Mouse (Mus musculus) urinary bladder, postnatal 14 days (tissue): ENCODE results near the gene Hc.

Source experiments
- DNase-seq: peaks from one replicate; pipeline ENCODE4 v3.0.0; 2021; ENCODE audit warnings: low spot score

Hc gene

GRCm38 (mm10) chr2:35057243-35057642 is 4.0 kb downstream of the Hc start:
- DNase-seq = no peak

GRCm38 (mm10) chr2:35048851-35049250 is 12.4 kb downstream of the Hc start:
- DNase-seq = peak; percentile 22

GRCm38 (mm10) chr2:35044956-35045355 is 16.3 kb downstream of the Hc start:
- DNase-seq = peak; percentile 15

DNA sequence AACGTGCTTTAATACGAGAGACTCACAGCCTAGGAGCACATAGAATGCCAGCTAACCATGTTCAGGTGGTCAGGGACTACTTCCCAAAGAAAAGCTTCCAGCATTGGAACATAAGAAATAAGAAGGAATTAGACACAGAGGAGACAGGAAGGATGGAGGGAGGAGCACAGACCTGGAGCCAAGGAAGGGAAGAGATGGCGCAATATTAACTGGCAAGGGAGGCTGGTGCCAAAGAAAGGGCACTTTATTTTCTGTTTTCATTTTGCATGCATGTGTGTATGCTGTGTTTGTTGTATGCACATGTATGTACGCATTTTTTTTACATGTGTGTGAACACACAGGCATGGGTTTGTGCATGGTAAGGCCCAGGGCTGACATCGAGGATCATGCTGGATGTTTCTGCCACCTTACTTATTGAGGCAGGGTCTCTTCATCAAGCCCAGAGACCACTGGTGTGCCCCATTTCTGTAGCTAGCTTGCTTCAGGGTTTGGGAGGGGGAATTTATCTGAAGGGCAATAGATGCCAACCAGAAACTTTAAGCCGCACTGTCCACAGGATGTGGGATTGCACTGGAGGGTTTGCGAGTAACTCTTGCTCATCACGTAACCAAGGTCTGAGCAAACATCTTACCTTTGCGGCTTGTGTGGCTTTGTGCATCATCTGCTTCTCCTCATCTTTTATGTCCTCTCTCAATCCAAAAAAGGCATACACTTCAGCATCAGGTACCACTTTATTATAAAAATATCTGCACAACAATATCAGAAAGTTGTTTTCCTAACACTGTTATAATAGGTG is 22.5 kb downstream of the Hc start:
- no peak for DNase-seq

DNA sequence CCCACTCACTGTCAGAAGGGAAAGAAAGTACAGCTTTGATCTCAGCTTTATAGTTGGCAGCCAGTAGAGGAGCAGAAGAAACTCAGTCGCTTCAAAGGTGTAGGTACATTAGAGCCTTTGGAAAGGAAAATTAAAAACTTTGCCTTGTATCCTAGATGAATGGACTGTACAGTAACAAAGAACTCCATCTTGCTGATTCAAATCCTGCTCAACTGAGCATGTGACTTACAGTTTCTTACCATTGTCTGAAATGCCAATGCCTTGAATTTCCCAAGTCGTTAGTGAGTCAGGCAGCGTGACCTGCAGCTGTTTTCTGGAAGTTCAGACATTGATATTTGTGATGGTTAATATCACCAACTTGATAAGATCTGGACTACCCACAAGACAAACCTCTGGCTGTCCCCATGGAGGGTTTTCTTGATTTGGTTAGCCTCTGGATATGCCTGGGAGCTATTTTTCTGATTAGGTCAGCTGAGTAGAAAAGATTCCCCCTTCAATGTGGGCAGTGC is 36.5 kb downstream of the Hc start:
- no peak for DNase-seq

GRCm38 (mm10) chr2:35021806-35022205 is 39.4 kb downstream of the Hc start:
- DNase-seq = no peak

GRCm38 (mm10) chr2:35015861-35016260 is 45.4 kb downstream of the Hc start:
- DNase-seq = no peak

- DNase-seq = no peak
Measured at GRCm38 (mm10) chr2:35011649-35012048, 49.6 kb downstream of the Hc start.

DNA sequence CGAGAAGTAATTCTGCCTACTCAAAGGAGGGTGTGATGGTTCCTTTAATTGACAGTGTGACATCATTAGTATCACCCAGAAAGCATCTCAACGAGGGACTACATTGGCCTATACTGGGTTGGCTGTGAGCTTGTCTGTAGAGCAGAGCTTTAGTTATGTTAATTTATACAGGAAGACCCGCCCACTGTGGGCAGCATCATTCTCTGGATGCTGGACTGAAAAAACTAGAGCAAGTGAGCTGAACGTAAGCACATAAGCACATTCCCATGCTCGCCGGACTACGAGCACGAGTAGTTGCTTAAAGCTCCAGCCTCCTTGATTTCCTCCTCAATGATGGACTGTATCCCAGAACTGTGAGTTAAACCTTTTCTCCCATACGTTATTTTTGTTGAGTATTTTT is 62.3 kb downstream of the Hc start:
- no peak for DNase-seq

DNA sequence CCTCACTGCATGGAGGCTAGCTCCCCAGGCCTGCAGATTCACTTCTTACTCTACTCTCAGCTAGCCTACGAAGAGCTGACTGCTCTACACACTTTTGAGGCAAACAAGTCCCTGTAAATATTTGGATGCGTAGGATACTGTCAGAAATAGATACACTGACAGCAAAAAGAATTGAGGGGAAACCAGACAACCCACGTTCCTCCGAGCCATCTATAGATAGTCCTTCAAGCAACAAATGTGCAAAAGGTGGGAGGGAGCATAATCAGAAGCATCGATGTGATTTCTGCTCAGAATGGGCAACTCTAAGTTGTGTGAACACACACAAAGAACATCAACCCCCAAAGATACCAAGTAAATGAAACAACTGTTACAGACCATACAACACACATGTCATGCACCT is 64.7 kb downstream of the Hc start:
- no peak for DNase-seq

- no peak for DNase-seq
Measured at GRCm38 (mm10) chr2:34993696-34994356, 67.4 kb downstream of the Hc start.

GRCm38 (mm10) chr2:34992729-34993695 is 68.2 kb downstream of the Hc start:
- no peak for DNase-seq

DNA sequence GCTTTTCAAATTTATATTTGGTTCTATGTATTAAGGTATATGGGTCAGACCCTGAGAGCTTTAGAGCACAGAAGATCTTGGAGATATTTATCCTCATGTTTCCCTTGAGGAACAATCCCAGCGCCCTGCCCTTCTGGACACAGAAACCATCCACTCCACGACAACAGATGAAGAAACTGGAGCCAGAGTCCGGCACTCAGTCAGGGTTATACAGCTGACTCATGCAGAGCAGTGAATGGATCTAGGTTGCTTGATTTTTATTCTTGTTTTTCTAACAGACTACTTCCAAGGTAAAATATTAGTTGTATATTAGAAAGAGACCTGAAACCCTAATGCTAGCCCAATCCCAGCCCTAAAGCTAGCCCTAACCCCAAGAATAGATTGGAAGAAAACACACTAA is 69.3 kb downstream of the Hc start:
- no peak for DNase-seq

- no peak for DNase-seq
Measured at GRCm38 (mm10) chr2:34989749-34990148, 71.5 kb downstream of the Hc start.

GRCm38 (mm10) chr2:34987595-34987994 is 73.6 kb downstream of the Hc start:
- DNase-seq = no peak

GRCm38 (mm10) chr2:34984885-34985284 is 76.4 kb downstream of the Hc start:
- DNase-seq = no peak

GRCm38 (mm10) chr2:34982906-34983698 is 78.1 kb downstream of the Hc start:
- DNase-seq = no peak

DNA sequence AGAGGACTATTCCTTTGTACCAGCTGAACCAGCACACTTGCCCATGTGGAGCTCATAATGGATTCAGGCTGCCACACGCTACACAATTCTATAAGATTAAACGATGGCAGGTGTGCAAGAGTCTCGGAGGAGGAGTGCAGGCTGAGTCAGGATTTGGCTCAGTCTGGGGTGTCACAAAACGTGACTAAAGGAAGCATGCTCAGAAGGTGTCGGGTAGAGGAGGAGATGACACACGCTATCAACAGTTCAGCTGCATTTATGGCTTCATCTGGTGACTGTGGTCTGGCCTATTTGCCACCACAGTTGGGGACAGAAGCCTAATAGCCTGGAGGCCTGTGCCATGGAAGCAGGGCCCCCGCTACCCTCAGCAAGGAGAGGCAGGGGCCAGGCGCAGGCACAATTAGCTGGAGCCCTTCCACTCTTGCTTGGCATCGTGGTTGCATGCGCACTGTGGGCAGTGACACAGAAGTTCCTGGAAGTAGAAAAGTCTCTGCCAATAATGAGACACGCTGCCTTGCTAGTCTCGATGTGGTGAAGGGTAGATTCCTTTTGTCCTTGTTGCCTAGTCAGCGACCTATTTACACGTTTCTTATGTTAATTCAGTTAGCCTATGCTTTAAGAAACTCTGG is 79.0 kb downstream of the Hc start:
- DNase-seq = no peak

DNA sequence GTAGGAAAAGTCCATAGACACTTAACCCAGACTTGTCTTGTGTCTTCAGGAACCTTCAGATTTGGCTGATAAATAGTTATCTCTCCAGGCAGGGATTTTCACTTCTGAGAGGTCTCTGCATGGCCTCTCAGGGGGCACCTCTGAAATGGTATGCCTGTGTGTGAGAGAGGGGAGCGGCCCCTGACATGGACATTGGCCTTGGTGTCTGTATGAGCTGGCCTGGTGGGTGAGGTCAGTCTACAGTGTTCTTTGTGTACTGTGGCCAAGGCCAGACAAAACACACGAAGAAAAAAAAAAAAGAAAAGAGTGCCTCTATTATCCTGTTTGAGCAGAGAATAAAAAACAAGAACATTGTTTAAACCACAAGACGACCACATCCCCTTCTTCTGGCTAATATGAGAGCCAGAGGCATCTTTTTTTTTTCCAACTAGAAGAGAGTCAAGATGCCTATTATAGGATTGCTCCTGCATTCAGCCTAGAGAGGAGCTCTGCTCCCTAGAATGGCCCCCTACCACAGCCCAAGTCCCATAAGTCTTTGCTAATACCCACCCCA is 81.7 kb downstream of the Hc start:
- DNase-seq = no peak

DNA sequence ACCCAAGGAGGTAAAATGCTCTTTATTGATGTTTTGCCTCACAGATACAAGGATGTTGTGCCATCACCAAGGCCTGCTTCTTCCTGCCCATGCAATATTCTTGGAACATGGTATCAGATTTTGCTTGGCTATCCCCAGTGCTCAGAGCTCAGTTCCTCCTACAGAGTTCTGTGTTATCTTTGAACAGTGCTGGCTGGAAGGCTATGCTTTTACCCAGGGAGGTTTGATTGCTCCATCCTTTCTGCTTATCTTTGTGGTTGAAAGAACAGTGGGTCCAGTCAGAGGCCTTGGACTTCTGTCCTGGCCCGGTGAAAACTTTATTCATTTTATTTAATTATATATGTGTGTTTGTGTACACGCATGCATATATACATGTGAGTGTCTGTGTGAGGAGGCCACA is 83.0 kb downstream of the Hc start:
- DNase-seq = no peak
